Mouse (Mus musculus) liver, postnatal 0 days (tissue): ENCODE measurements around the gene Chst12.

ENCODE experiments used
- CTCF ChIP-seq: sonication (generic); IDR thresholded peaks from 2 replicates; pipeline ENCODE4 v1.5.1; 2016; ENCODE audit warnings: antibody characterized with exemption, low read depth
- EP300 ChIP-seq: IDR thresholded peaks from 2 replicates; pipeline ENCODE4 v1.6.1; 2016; ENCODE audit warnings: antibody characterized with exemption, low read depth, mild to moderate bottlenecking

- TF ChIP-seq EP300 (no peak), CTCF (no peak)
These were observed 40.3 kb downstream of the Chst12 start for GRCm38 (mm10) chr5:140545651-140546050.
